Mouse (Mus musculus) liver, embryonic 15.5 days (tissue): ENCODE data around the gene Wbp1l. TPM values are rescaled to one million over a fixed set of nuclear protein-coding genes. Genes with fewer than 3 reads are reported as not detected.

Experiments used
- ATAC-seq: fragments of 200-750 bp; cut with Nextera tagmentation; 2 replicates; pipeline ENCODE4 v1.8.0; 2017; ENCODE audit warnings: moderate number of reproducible peaks, mild to moderate bottlenecking, moderate library complexity; ENCODE audit not compliant: insufficient read depth
- H3K27ac ChIP-seq: fragments of 300-500 bp; sonication (generic); replicated peaks from 2 replicates; pipeline ENCODE4 v1.5.1; 2015; ENCODE audit warnings: mild to moderate bottlenecking, inconsistent platforms
- H3K27me3 ChIP-seq: fragments of 300-500 bp; sonication (generic); 2 replicates; pipeline ENCODE4 v1.6.1; 2015; ENCODE audit warnings: mild to moderate bottlenecking, inconsistent platforms
- H3K36me3 ChIP-seq: fragments of 300-500 bp; sonication (generic); replicated peaks from 2 replicates; pipeline ENCODE4 v1.6.1; 2015; ENCODE audit warnings: moderate library complexity, mild to moderate bottlenecking, inconsistent platforms
- H3K4me1 ChIP-seq: fragments of 300-500 bp; sonication (generic); replicated peaks from 2 replicates; pipeline ENCODE4 v1.6.1; 2015; ENCODE audit warnings: inconsistent platforms
- H3K4me2 ChIP-seq: fragments of 300-500 bp; sonication (generic); 2 replicates; pipeline ENCODE4 v1.6.1; 2015; ENCODE audit warnings: moderate library complexity, mild to moderate bottlenecking, inconsistent platforms
- H3K4me3 ChIP-seq: fragments of 300-500 bp; sonication (generic); replicated peaks from 2 replicates; pipeline ENCODE4 v1.5.1; 2015; ENCODE audit warnings: mild to moderate bottlenecking, inconsistent platforms
- H3K9ac ChIP-seq: fragments of 300-500 bp; sonication (generic); 2 replicates; pipeline ENCODE4 v1.6.1; 2015; ENCODE audit warnings: moderate library complexity, mild to moderate bottlenecking, inconsistent platforms
- H3K9me3 ChIP-seq: fragments of 300-500 bp; sonication (generic); replicated peaks from 2 replicates; pipeline ENCODE4 v1.6.1; 2016; ENCODE audit warnings: inconsistent platforms
- WGBS: fragments of 180-500 bp; shearing (Covaris S2); methylation state at CpG from one replicate; pipeline ENCODE4 v1.1.7; 2015; ENCODE audit warnings: mixed read lengths; ENCODE audit not compliant: insufficient replicate concordance; 5-methylcytosine and 5-hydroxymethylcytosine counted together
- polyA plus RNA-seq: library from polyadenylated mRNA; unstranded; fragments of >200 nt; fragmentation: Nextera tagmentation; extraction: Ambion mirVana; gene quantifications from 2 replicates; pipeline ENCODE4 v1.2.1, GENCODE M21; 2015

The Wbp1l gene
- polyA plus RNA-seq, 1 experiment from 2014 or later = 21.3 TPM

DNA sequence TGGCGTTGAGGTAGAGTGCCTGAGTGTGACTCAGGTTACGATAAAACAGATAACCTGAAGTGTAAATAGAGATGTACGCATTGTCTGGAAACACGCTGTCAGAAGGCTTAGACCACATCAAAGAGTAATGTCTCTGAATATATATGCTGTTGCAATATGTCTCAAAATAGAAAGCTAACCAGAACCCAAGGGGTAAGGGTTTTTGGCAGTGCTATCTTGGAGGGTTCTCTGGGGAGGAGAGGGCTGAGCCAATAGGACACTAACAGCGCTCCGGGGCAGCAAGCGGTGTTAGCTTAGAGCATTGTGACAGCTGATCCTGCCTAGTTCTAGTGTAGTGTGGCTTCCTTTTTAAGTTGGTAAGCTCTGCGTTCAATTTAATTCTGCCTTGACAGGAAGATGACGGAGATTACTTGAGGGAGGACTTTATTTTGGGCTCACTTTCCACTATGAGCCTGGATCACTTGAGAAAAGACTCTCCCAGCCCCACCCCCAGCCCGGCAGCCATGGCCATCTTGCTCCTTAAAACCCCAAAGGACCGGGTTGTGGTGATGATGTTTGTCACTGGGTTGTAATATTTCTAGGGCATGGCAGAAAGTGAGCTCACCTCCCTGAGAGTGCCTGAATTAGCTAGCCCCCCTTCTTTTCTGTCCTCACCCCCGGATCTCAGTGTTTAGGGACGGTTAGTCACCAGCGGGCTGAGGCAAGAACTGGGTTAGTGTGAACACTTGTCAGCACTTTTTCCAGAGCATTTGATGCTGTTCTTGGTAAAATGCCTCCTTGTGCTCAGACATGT, 21.3 kb downstream of the Wbp1l start:
- no peak overlapping the region for H3K27ac ChIP-seq
- no peaks in the 10 kb centered on the region for H3K9me3 ChIP-seq
- H3K36me3 ChIP-seq = peaks cover 24% of the 10 kb centered on the region; the same call in 1 of the 2 replicates
- H3K9ac ChIP-seq = no peak overlapping the region
- no peaks in the 10 kb centered on the region for H3K27me3 ChIP-seq
- no peak for ATAC-seq
- no peak overlapping the region for H3K4me3 ChIP-seq
- WGBS = 75% methylated on average over 14 of the region's 14 CpGs
- H3K4me2 ChIP-seq = no peak overlapping the region
- H3K4me1 ChIP-seq = peaks cover 57% of the 10 kb centered on the region

GRCm38 (mm10) chr19:46621236-46622183, 22.6 kb downstream of the Wbp1l start:
- H3K9ac ChIP-seq = no peak overlapping the region
- no peak overlapping the region for H3K4me2 ChIP-seq
- no peak for ATAC-seq
- peaks cover 25% of the 10 kb centered on the region; the same call in 1 of the 2 replicates for H3K36me3 ChIP-seq
- H3K27ac ChIP-seq = no peak overlapping the region
- peaks cover 51% of the 10 kb centered on the region for H3K4me1 ChIP-seq
- H3K27me3 ChIP-seq = no peaks in the 10 kb centered on the region
- 74% methylated on average over 19 of the region's 19 CpGs for whole genome bisulfite sequencing
- H3K9me3 ChIP-seq = no peaks in the 10 kb centered on the region
- H3K4me3 ChIP-seq = no peak overlapping the region

DNA sequence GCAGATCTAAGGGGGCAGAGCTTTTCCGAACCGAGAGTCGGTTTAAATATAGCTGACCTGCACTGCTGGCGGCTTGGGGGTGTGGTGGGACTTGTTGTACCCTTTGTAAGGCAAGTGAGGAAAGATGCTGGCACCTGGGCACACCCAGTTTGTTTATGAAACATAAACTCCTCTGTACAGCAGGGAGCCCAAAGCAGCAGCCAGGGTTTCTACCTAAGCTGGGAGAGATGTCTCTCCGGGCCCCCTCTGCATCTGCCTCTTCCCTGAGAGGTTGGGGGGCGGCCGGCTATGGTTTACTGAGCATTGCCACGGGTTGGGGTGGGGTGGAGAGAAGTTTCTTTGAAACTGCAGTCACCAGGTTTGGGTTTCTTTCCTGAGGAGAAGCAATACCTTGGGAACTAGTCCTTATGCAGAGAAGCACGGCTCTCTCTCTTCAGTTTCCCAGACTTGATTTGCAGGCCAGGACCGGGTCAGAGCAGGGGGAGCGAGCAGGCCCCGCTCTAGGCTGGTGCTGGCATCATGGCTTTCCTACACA, 23.8 kb downstream of the Wbp1l start:
- peaks cover 57% of the 10 kb centered on the region for H3K4me1 ChIP-seq
- H3K4me2 ChIP-seq = peak overlapping the region; percentile 47
- 45% methylated on average over 12 of the region's 12 CpGs for WGBS
- peaks cover 25% of the 10 kb centered on the region; the same call in 1 of the 2 replicates for H3K36me3 ChIP-seq
- no peak for ATAC-seq
- H3K4me3 ChIP-seq = no peak overlapping the region
- no peaks in the 10 kb centered on the region for H3K27me3 ChIP-seq
- no peaks in the 10 kb centered on the region for H3K9me3 ChIP-seq
- peak overlapping the region; percentile 55 for H3K27ac ChIP-seq
- H3K9ac ChIP-seq = no peak overlapping the region; the same call in 1 of the 2 replicates

GRCm38 (mm10) chr19:46623194-46623667, 24.3 kb downstream of the Wbp1l start:
- Histone ChIP-seq H3K27me3 (no peaks in the 10 kb centered on the region), H3K9me3 (no peaks in the 10 kb centered on the region), H3K4me1 (peaks cover 62% of the 10 kb centered on the region), H3K9ac (no peak overlapping the region; the same call in 1 of the 2 replicates), H3K36me3 (peaks cover 30% of the 10 kb centered on the region; the same call in 1 of the 2 replicates), H3K27ac (peak overlapping the region; percentile 55), H3K4me3 (peak overlapping the region; percentile 39), H3K4me2 (peak overlapping the region; percentile 47)
- ATAC-seq = peak; percentile 59
- 25% methylated on average over 16 of the region's 16 CpGs for WGBS

DNA sequence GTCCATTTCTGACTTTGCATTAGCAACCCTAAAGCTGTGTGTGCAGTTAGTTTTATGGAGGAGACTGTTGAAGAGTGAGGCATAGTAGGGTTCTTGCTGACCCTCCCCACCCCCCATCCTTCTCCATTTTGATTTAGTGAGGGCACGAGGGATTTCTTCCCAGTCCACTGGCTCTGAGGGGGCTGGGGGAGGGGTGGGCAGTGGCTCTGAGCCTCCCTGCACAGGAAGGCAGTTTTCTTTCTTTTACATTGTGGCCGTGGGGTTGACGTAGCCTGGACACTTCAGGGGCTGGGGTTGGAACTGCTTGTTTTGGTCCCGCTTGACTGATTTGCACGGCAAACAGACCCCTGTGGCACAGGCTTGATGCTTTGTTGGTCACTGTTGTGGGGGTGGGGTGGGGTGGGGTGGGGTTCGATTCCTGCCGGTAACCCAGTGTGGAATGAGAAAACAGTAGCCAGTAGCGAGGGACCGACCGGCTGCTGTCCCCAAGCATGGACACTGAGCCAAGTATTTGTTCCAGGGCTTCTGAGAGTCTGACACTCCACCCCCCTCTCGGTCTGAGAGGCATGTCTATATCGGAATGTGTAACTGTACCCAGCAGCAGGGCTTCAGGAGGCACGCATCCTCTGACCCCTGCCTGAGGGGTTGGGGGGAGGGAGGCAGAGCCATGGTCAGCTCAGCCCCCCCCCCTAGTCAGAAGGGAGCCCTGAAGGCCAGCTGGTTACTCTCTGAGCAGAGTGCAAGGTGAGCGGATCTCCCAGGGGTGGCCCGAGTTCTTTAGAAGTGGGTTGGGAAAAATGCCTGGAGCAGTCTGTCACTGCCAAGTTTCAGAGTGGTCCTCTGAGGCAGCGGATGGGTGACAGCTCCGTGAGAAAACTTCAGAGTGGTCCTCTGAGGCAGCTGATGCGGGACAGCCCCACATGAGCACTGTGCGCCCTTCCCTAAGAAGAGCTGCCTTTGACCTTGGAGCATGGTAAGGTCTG, 25.2 kb downstream of the Wbp1l start:
- peaks cover 62% of the 10 kb centered on the region for H3K4me1 ChIP-seq
- WGBS = 67% methylated on average over 19 of the region's 19 CpGs
- peak overlapping the region; percentile 39 for H3K4me3 ChIP-seq

GRCm38 (mm10) chr19:46625015-46625414, 26.1 kb downstream of the Wbp1l start:
- H3K4me3 ChIP-seq = no peak overlapping the region
- H3K27me3 ChIP-seq = no peaks in the 10 kb centered on the region
- ATAC-seq = no peak
- H3K4me1 ChIP-seq = peaks cover 54% of the 10 kb centered on the region
- WGBS = 83% methylated on average over 12 of the region's 12 CpGs
- H3K9ac ChIP-seq = no peak overlapping the region
- no peak overlapping the region for H3K4me2 ChIP-seq
- H3K36me3 ChIP-seq = peaks cover 22% of the 10 kb centered on the region; the same call in 1 of the 2 replicates
- no peaks in the 10 kb centered on the region for H3K9me3 ChIP-seq
- H3K27ac ChIP-seq = no peak overlapping the region

More for the DNA sequence above, 25.2 kb downstream of the Wbp1l start:
- H3K9ac ChIP-seq = no peak overlapping the region
- no peak for ATAC-seq
- no peaks in the 10 kb centered on the region for H3K27me3 ChIP-seq
- H3K4me2 ChIP-seq = peak overlapping the region; percentile 47
- H3K9me3 ChIP-seq = no peaks in the 10 kb centered on the region
- peaks cover 27% of the 10 kb centered on the region; the same call in 1 of the 2 replicates for H3K36me3 ChIP-seq
- H3K27ac ChIP-seq = peak overlapping the region; percentile 31

- H3K4me2 ChIP-seq = no peak overlapping the region
- WGBS = 64% methylated on average over 10 of the region's 10 CpGs
- H3K4me1 ChIP-seq = peaks cover 54% of the 10 kb centered on the region
- H3K36me3 ChIP-seq = peaks cover 22% of the 10 kb centered on the region; the same call in 1 of the 2 replicates
- ATAC-seq = no peak
- H3K9ac ChIP-seq = no peak overlapping the region
- no peak overlapping the region for H3K4me3 ChIP-seq
- no peak overlapping the region for H3K27ac ChIP-seq
- H3K27me3 ChIP-seq = no peaks in the 10 kb centered on the region
- H3K9me3 ChIP-seq = no peaks in the 10 kb centered on the region
Observed at GRCm38 (mm10) chr19:46625519-46625918, 26.6 kb downstream of the Wbp1l start.

GRCm38 (mm10) chr19:46628403-46628802, 29.5 kb downstream of the Wbp1l start:
- H3K4me3 ChIP-seq = no peak overlapping the region
- H3K9me3 ChIP-seq = no peaks in the 10 kb centered on the region
- ATAC-seq = peak; percentile 24; the same call in 1 of the 2 replicates
- 68% methylated on average over 10 of the region's 10 CpGs for WGBS
- no peak overlapping the region for H3K4me2 ChIP-seq
- no peak overlapping the region for H3K9ac ChIP-seq
- no peak overlapping the region; the same call in 1 of the 2 replicates for H3K27ac ChIP-seq
- peaks cover 26% of the 10 kb centered on the region; the same call in 1 of the 2 replicates for H3K36me3 ChIP-seq
- peaks cover 31% of the 10 kb centered on the region for H3K4me1 ChIP-seq
- H3K27me3 ChIP-seq = no peaks in the 10 kb centered on the region

GRCm38 (mm10) chr19:46629807-46630206, 30.9 kb downstream of the Wbp1l start:
- no peak overlapping the region for H3K9ac ChIP-seq
- peaks cover 33% of the 10 kb centered on the region for H3K4me1 ChIP-seq
- peaks cover 19% of the 10 kb centered on the region; the same call in 1 of the 2 replicates for H3K36me3 ChIP-seq
- no peaks in the 10 kb centered on the region for H3K27me3 ChIP-seq
- no peak for ATAC-seq
- WGBS = 63% methylated on average over 9 of the region's 9 CpGs
- no peak overlapping the region for H3K4me2 ChIP-seq
- H3K27ac ChIP-seq = no peak overlapping the region
- H3K4me3 ChIP-seq = no peak overlapping the region
- H3K9me3 ChIP-seq = no peaks in the 10 kb centered on the region

DNA sequence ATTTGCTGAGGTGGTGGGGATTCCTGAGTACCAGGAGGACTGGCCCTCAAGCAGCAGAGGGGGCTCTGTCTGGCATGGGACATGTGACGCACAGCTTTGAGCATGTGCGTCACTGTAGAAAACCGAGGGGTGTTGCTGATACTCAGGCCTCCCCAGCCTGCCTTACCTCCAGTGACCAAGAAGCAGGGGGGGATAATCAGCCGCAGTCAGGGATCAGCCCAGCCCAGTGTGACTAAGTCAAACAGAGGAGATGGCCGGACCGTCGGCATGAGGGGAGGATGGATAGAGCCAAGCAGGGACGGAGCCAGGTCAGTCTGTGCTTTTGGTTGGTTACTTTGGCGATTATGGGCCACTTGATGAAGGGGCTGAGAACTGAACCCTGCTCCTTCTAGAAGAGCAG, 32.8 kb downstream of the Wbp1l start:
- Histone ChIP-seq H3K9ac (no peak overlapping the region), H3K36me3 (0 out of 2 replicates have a peak, but pooled peaks cover 10% of the 10 kb centered on the region), H3K9me3 (no peaks in the 10 kb centered on the region), H3K4me2 (no peak overlapping the region), H3K4me1 (peaks cover 50% of the 10 kb centered on the region), H3K27me3 (no peaks in the 10 kb centered on the region), H3K27ac (no peak overlapping the region), H3K4me3 (no peak overlapping the region)
- 76% methylated on average over 9 of the region's 9 CpGs for WGBS
- ATAC-seq = no peak
